Mouse (Mus musculus) neural tube, embryonic 15.5 days (tissue): ENCODE data around the gene Tcp11. TPM values are rescaled to one million over a fixed set of nuclear protein-coding genes. Genes with fewer than 3 reads are reported as not detected.

ENCODE experiments used
- ATAC-seq: fragments of 200-750 bp; cut with Nextera tagmentation; 2 replicates; pipeline ENCODE4 v1.8.0; 2017; ENCODE audit warnings: mild to moderate bottlenecking, moderate TSS enrichment, moderate library complexity; ENCODE audit not compliant: low FRiP score
- H3K27ac ChIP-seq: fragments of 300-500 bp; sonication (generic); replicated peaks from 2 replicates; pipeline ENCODE4 v1.5.1; 2015; ENCODE audit warnings: mild to moderate bottlenecking, inconsistent platforms
- H3K27me3 ChIP-seq: fragments of 300-500 bp; sonication (generic); replicated peaks from 2 replicates; pipeline ENCODE4 v1.6.1; 2015; ENCODE audit warnings: inconsistent platforms
- H3K36me3 ChIP-seq: fragments of 300-500 bp; sonication (generic); 2 replicates; pipeline ENCODE4 v1.6.1; 2015; ENCODE audit warnings: inconsistent platforms
- H3K4me1 ChIP-seq: fragments of 300-500 bp; sonication (generic); 2 replicates; pipeline ENCODE4 v1.6.1; 2015; ENCODE audit warnings: inconsistent platforms
- H3K4me2 ChIP-seq: fragments of 300-500 bp; sonication (generic); 2 replicates; pipeline ENCODE4 v1.6.1; 2015; ENCODE audit warnings: inconsistent platforms, mild to moderate bottlenecking, moderate library complexity
- H3K4me3 ChIP-seq: fragments of 300-500 bp; sonication (generic); replicated peaks from 2 replicates; pipeline ENCODE4 v1.5.1; 2015; ENCODE audit warnings: mild to moderate bottlenecking, inconsistent platforms
- H3K9ac ChIP-seq: fragments of 300-500 bp; sonication (generic); replicated peaks from 2 replicates; pipeline ENCODE4 v1.6.1; 2015; ENCODE audit warnings: mild to moderate bottlenecking, inconsistent platforms
- H3K9me3 ChIP-seq: fragments of 300-500 bp; sonication (generic); replicated peaks from 2 replicates; pipeline ENCODE4 v1.6.1; 2016; ENCODE audit warnings: inconsistent platforms
- WGBS: fragments of 180-500 bp; shearing (Covaris S2); methylation state at CpG from one replicate; pipeline ENCODE4 v1.1.7; 2015; ENCODE audit warnings: mixed read lengths; 5-methylcytosine and 5-hydroxymethylcytosine counted together
- polyA plus RNA-seq: library from polyadenylated mRNA; unstranded; fragments of >200 nt; fragmentation: Nextera tagmentation; extraction: Ambion mirVana; gene quantifications from 2 replicates; pipeline ENCODE4 v1.2.1, GENCODE M21; 2015

Gene Tcp11
- polyA plus RNA-seq, 1 experiment from 2014 or later: 1.4 TPM

DNA sequence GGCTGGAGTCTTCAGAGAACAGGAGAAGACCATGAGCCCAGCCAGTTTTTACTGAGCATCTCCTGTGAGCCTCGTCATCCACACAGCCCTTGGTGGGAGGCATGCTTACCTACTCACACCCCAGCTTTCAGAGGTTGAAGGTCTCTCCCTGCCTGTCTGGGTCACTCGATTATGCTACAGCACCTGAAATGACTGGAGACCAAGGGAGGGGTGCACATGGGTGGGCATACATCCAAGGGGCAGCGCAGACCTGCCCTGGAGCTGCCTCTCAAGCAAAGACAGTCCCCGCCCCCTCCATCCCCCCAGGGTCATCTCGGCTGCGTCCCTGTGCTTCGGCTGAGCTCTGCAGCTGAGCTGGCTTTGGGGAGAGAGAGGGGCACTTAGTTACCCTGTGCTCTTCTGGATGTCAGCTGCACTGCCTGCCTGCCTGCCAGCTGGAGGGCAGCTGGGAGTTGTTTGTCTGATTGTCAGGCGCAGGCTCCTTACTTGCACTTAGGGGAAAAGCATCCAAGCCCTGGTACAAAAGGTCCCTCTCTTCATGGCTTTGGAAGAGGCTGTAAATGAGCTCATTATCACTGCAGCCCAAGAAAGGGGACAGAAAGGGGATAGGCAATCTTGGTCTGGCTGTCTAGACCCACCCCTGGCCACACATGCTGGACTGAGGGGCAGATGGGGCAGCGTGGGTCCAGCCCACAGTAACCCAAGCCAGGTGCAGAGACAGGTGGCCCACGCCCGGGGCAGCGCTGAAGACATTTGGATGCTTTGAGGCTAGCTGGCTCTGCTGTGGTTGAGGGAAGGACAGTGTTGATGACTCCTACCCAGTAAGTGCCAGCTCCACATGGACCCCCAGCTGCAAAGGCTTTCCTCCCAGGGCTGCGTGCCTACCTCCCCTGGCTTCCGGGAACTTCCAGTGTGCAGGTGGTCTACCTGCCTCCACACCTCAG lies 43.4 kb downstream of the Tcp11 start:
- peak overlapping the region; percentile 49; the same call in 1 of the 2 replicates for H3K27ac ChIP-seq
- no peak overlapping the region for H3K4me2 ChIP-seq
- H3K36me3 ChIP-seq: peaks cover 3% of the 10 kb centered on the region; the same call in 1 of the 2 replicates
- ATAC-seq: 0 out of 2 replicates have a peak, but pooled peaks have one; percentile 19
- H3K4me3 ChIP-seq: no peak overlapping the region
- H3K9me3 ChIP-seq: no peaks in the 10 kb centered on the region
- 24% methylated on average over 14 of the region's 14 CpGs for WGBS
- no peaks in the 10 kb centered on the region for H3K27me3 ChIP-seq
- H3K4me1 ChIP-seq: peaks cover 50% of the 10 kb centered on the region
- H3K9ac ChIP-seq: no peak overlapping the region

DNA sequence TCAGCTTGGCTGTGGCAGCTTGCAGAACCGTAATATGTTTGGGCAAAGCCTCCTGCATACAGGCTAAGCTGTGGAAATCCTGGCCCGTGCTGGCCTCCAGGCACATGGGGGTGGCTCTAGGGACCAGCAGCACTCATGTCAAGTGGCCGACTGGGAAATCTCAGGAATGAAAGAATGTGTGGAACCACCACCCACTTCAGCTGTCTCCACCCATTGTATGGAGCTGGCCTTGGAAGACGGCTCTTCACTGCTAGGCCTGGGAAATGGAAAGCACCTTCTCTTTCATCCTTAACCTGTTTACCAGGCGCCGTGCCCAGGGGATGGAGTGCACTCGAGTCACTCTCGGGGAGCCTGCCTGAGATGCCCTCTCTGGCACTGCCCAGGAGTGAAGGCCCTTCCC lies 45.5 kb downstream of the Tcp11 start:
- peaks cover 3% of the 10 kb centered on the region; the same call in 1 of the 2 replicates for H3K36me3 ChIP-seq
- no peaks in the 10 kb centered on the region for H3K27me3 ChIP-seq
- H3K4me3 ChIP-seq: no peak overlapping the region
- no peak overlapping the region for H3K9ac ChIP-seq
- H3K9me3 ChIP-seq: no peaks in the 10 kb centered on the region
- H3K27ac ChIP-seq: no peak overlapping the region
- no peak overlapping the region for H3K4me2 ChIP-seq
- no peak for ATAC-seq
- 78% methylated on average over 8 of the region's 8 CpGs for WGBS
- peaks cover 38% of the 10 kb centered on the region for H3K4me1 ChIP-seq

DNA sequence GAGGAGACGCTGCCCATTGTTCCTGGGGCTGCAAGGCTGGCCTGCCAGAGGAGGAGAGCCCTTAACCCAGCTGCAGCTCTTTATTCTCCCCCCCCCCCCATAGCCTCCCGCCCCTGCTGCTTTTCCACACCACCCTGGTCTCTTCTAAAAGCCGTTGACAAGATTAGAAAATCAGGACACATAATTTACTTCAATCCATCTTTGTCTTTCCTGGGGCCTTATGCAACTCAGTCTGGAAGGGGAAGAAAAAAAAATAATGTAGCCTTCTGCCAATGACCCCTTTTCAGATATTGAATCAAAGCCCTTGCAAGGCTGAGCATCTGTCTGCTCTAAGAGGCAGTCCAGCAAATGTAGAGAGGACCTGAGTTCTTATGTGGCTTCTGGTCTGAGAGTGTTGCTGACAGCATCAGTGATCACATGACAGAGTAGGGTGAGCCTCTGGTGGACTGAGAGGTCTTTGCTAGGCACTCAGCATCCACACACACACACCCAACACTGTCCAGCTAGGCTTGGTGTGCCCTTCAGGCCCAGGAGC lies 47.3 kb downstream of the Tcp11 start:
- Histone ChIP-seq H3K27me3 (no peaks in the 10 kb centered on the region), H3K36me3 (no peaks in the 10 kb centered on the region), H3K4me2 (no peak overlapping the region), H3K9ac (no peak overlapping the region), H3K27ac (peak overlapping the region; percentile 6; the same call in 1 of the 2 replicates), H3K4me1 (peaks cover 50% of the 10 kb centered on the region), H3K9me3 (no peaks in the 10 kb centered on the region), H3K4me3 (no peak overlapping the region)
- no peak for ATAC-seq
- WGBS: 19% methylated on average over 3 of the region's 3 CpGs

DNA sequence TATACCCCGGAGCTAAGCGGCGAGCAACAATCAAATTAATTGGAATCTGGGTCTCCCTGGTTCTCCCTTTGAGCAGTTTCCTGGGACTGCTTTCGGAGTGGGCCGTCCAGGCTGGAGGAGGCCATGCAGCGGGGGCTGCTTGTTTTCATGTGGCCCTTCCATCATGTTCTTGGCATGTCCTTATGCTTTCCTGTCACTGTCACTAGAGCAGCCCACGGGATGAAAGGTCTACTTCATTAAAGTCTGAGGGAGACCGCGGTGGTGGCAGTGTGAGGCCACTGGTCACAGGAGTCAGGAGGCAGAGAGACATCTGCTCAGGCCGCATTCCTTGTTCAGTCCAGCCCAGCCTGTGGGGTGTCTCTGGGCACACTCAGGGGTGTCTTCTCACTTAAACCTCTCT lies 48.2 kb downstream of the Tcp11 start:
- 59% methylated on average over 10 of the region's 10 CpGs for WGBS

GRCm38 (mm10) chr17:28031281-28031941 lies 49.0 kb downstream of the Tcp11 start:
- Histone ChIP-seq H3K9ac (no peak overlapping the region), H3K27ac (no peak overlapping the region), H3K4me3 (no peak overlapping the region), H3K27me3 (no peaks in the 10 kb centered on the region), H3K4me2 (no peak overlapping the region), H3K9me3 (no peaks in the 10 kb centered on the region), H3K36me3 (no peaks in the 10 kb centered on the region), H3K4me1 (peaks cover 43% of the 10 kb centered on the region)
- 66% methylated on average over 9 of the region's 9 CpGs for WGBS
- no peak for ATAC-seq

More for the DNA sequence above, 48.2 kb downstream of the Tcp11 start:
- H3K9ac ChIP-seq: no peak overlapping the region
- H3K4me1 ChIP-seq: peaks cover 46% of the 10 kb centered on the region
- H3K9me3 ChIP-seq: no peaks in the 10 kb centered on the region
- no peak for ATAC-seq
- H3K4me2 ChIP-seq: no peak overlapping the region
- H3K4me3 ChIP-seq: no peak overlapping the region
- H3K36me3 ChIP-seq: no peaks in the 10 kb centered on the region
- H3K27me3 ChIP-seq: no peaks in the 10 kb centered on the region
- no peak overlapping the region for H3K27ac ChIP-seq

- no peak overlapping the region for H3K9ac ChIP-seq
- no peak overlapping the region for H3K27ac ChIP-seq
- WGBS: 68% methylated on average over 10 of the region's 10 CpGs
- H3K4me1 ChIP-seq: peaks cover 52% of the 10 kb centered on the region
- no peak for ATAC-seq
- no peaks in the 10 kb centered on the region for H3K27me3 ChIP-seq
- H3K4me3 ChIP-seq: no peak overlapping the region
- no peaks in the 10 kb centered on the region for H3K36me3 ChIP-seq
- H3K9me3 ChIP-seq: no peaks in the 10 kb centered on the region
- no peak overlapping the region for H3K4me2 ChIP-seq
Observed at GRCm38 (mm10) chr17:28030446-28030845, 50.0 kb downstream of the Tcp11 start.

DNA sequence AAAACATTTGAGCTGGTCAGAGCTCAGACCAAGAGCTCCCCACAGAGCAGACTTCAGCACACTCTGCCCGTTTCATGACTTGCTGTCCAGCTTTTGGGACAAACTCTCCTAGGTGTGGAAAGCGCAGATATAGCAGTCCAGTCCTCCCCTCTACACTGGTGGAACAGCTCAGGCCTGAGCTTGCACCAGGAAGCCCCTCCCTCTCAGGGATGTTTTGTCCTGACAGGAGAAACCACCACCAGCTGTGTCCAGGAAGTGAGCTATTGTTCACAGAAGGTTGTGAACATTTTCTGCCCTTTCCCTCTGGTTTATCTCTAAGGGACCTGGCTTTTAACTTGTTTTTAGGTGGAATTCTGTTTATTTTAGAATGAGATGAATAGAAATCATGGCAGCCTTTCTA lies 51.1 kb downstream of the Tcp11 start:
- no peak for ATAC-seq
- no peak overlapping the region for H3K4me2 ChIP-seq
- 70% methylated on average over 2 of the region's 2 CpGs for WGBS
- H3K36me3 ChIP-seq: no peaks in the 10 kb centered on the region
- no peak overlapping the region for H3K4me3 ChIP-seq
- H3K27me3 ChIP-seq: no peaks in the 10 kb centered on the region
- no peak overlapping the region for H3K27ac ChIP-seq
- H3K9me3 ChIP-seq: no peaks in the 10 kb centered on the region
- no peak overlapping the region for H3K9ac ChIP-seq
- H3K4me1 ChIP-seq: peaks cover 60% of the 10 kb centered on the region

- WGBS: 44% methylated on average over 10 of the region's 10 CpGs
- Histone ChIP-seq H3K4me2 (no peak overlapping the region), H3K4me3 (no peak overlapping the region), H3K4me1 (peaks cover 69% of the 10 kb centered on the region), H3K9ac (no peak overlapping the region), H3K27me3 (no peaks in the 10 kb centered on the region), H3K9me3 (no peaks in the 10 kb centered on the region), H3K36me3 (no peaks in the 10 kb centered on the region), H3K27ac (no peak overlapping the region)
- no peak for ATAC-seq
Observed at GRCm38 (mm10) chr17:28028236-28028635, 52.2 kb downstream of the Tcp11 start.

DNA sequence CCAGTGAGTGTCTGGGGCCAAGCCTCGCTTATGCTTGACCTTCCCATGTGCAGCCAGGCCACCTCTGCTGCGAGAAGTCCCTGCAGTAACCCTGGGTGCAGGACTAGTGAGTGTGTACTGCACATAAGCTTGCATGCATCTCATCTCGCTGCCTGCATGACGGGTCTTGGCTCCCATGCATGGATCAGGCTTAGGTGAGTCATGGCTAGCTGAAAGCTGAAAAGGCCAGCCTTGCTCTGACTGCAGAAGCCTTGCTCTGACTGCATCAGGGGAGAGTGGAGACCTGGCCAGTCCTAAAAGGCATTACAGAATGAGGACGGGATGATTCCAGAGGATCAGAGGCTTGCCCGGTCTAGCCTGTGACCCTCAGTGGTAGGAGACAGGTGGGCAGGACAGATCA lies 53.2 kb downstream of the Tcp11 start:
- peaks cover 71% of the 10 kb centered on the region for H3K4me1 ChIP-seq
- H3K9me3 ChIP-seq: no peaks in the 10 kb centered on the region
- 96% methylated on average over 6 of the region's 6 CpGs for WGBS
- ATAC-seq: no peak
- H3K27ac ChIP-seq: no peak overlapping the region
- H3K36me3 ChIP-seq: no peaks in the 10 kb centered on the region
- H3K9ac ChIP-seq: no peak overlapping the region
- H3K27me3 ChIP-seq: no peaks in the 10 kb centered on the region
- H3K4me3 ChIP-seq: no peak overlapping the region
- H3K4me2 ChIP-seq: no peak overlapping the region

- Histone ChIP-seq H3K4me3 (no peak overlapping the region), H3K9ac (0 out of 2 replicates have a peak overlapping the region, but pooled peaks have one; percentile 7), H3K4me2 (no peak overlapping the region), H3K9me3 (no peaks in the 10 kb centered on the region), H3K27me3 (no peaks in the 10 kb centered on the region), H3K36me3 (no peaks in the 10 kb centered on the region), H3K27ac (peak overlapping the region; percentile 60; the same call in 1 of the 2 replicates), H3K4me1 (peaks cover 68% of the 10 kb centered on the region)
- WGBS: 77% methylated on average over 14 of the region's 14 CpGs
- ATAC-seq: no peak
Observed at GRCm38 (mm10) chr17:28026111-28026872, 54.1 kb downstream of the Tcp11 start.

DNA sequence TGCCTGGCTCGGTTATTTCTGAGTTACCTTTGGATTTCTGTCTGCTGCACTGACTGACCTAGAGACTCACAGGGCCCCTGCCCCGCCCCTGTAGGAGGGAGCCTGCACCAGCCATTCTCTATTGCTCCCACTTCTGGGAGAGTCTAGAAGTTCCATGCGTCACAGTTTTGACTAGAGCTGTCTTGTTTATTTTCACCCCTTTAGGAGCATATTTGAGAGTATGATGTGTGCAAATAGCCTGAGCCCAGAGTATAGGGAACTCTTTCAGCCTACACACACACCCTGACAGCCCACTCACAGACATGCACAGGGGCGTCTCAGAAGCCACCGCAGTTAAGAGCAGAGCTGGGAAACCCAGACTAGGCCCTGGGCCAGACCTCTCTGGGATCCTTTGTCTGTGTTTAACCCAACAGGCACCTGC lies 54.9 kb downstream of the Tcp11 start:
- 62% methylated on average over 5 of the region's 5 CpGs for WGBS
- no peak for ATAC-seq
- H3K4me1 ChIP-seq: peaks cover 67% of the 10 kb centered on the region

More for the DNA sequence above, 54.9 kb downstream of the Tcp11 start:
- Histone ChIP-seq H3K36me3 (no peaks in the 10 kb centered on the region), H3K9ac (no peak overlapping the region), H3K4me2 (no peak overlapping the region), H3K27ac (peak overlapping the region; percentile 60; the same call in 1 of the 2 replicates), H3K9me3 (no peaks in the 10 kb centered on the region), H3K4me3 (no peak overlapping the region), H3K27me3 (no peaks in the 10 kb centered on the region)
